Mouse (Mus musculus) thymus, adult 2 months (tissue): ENCODE measurements at regions not wholly inside any gene's neighbourhood (a gene's known extent, or its start where the extent isn't known, plus 50 kb on each side); places are given as distances from the start of the nearest gene placed in this dataset.

Experiments used
- CTCF ChIP-seq: fragments of 200-500 bp; IDR thresholded peaks from 2 replicates; pipeline ENCODE4 v1.5.1; 2012; ENCODE audit warnings: mild to moderate bottlenecking, control low read depth, low read length, moderate library complexity, borderline replicate concordance; ENCODE audit not compliant: control insufficient read depth, poor library complexity, insufficient read depth; ENCODE audit errors: extremely low read depth
- POLR2A ChIP-seq: fragments of 200-500 bp; IDR thresholded peaks from 2 replicates; pipeline ENCODE4 v1.6.1; 2012; ENCODE audit warnings: mild to moderate bottlenecking, low read length, control low read depth, moderate library complexity; ENCODE audit not compliant: control insufficient read depth, poor library complexity, insufficient read depth; ENCODE audit errors: extremely low read depth

DNA sequence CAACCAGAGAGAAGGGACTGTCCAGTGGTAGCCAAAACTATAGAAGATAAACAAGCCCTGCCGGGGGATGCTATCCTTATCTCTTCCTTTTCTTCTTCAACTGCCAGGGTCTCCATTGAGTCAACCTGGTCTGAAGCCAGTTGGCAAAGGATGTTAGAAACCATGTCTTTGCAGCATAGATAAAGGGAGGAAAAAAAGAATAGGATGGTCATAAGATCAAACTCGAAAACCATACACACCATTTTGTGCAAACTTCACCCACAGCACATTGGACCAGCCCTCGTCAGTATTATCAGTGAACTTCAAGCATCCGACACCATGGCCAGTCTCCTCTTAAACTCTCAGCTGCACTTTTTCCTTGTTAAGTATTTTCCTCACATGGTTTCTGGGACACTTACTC is 101.8 kb downstream of the Gm12728 start:
- TF ChIP-seq CTCF (no peak), POLR2A (no peak)
